Mouse (Mus musculus) ES-Bruce4 (cell line): ENCODE results near the gene Lgi2.

Experiments used
- CTCF ChIP-seq: IDR thresholded peaks from one replicate; pipeline ENCODE4 v1.8.1; 2011; ENCODE audit warnings: low read depth, low read length
- POLR2A ChIP-seq: IDR thresholded peaks from one replicate; pipeline ENCODE4 v1.8.1; 2011; ENCODE audit warnings: low read length; ENCODE audit not compliant: insufficient read depth

GRCm38 (mm10) chr5:52555526-52555925 is 10.7 kb downstream of the Lgi2 start:
- TF ChIP-seq CTCF, result no peak
- TF ChIP-seq POLR2A, result no peak
